Mouse (Mus musculus) cortical plate, adult 2 months (tissue): Measurements from ENCODE around the gene Klk1b4. TPM values are rescaled to one million over a fixed set of nuclear protein-coding genes. Genes with fewer than 3 reads are reported as not detected.

Source experiments
- H3K27ac ChIP-seq: fragments of 200-500 bp; 2 replicates; pipeline ENCODE4 v1.5.1; 2012; ENCODE audit warnings: low read length, control low read depth, inconsistent platforms; ENCODE audit not compliant: insufficient read depth
- H3K4me1 ChIP-seq: fragments of 200-500 bp; 2 replicates; pipeline ENCODE4 v1.6.1; 2011; ENCODE audit warnings: low read length; ENCODE audit not compliant: control insufficient read depth, insufficient read depth
- H3K4me3 ChIP-seq: fragments of 200-500 bp; 2 replicates; pipeline ENCODE4 v1.5.1; 2011; ENCODE audit warnings: mild to moderate bottlenecking, low read length, control low read depth; ENCODE audit not compliant: insufficient read depth
- CTCF ChIP-seq: fragments of 200-500 bp; IDR thresholded peaks from 2 replicates; pipeline ENCODE4 v1.5.1; 2011; ENCODE audit warnings: mild to moderate bottlenecking, control low read depth, low read length; ENCODE audit not compliant: insufficient read depth; ENCODE audit errors: extremely low read depth
- POLR2A ChIP-seq: fragments of 200-500 bp; IDR thresholded peaks from 2 replicates; pipeline ENCODE4 v1.6.1; 2011; ENCODE audit warnings: mild to moderate bottlenecking, low read length, control low read depth; ENCODE audit not compliant: insufficient read depth; ENCODE audit errors: extremely low read depth
- polyA plus RNA-seq: library from polyadenylated mRNA; depleted of rRNA; stranded (reverse); fragments of >200 nt; gene quantifications from 2 replicates; pipeline ENCODE4 v1.2.3, GENCODE M21; 2012; rRNA removed

The Klk1b4 gene
- polyA plus RNA-seq, 1 experiment: not detected

GRCm38 (mm10) chr7:44253023-44253616 is 45.9 kb downstream of the Klk1b4 start:
- H3K27ac ChIP-seq: no peak overlapping the region
- no peak overlapping the region for H3K4me3 ChIP-seq
- no peaks in the 10 kb centered on the region for H3K4me1 ChIP-seq
- TF ChIP-seq POLR2A (no peak), CTCF (no peak)

GRCm38 (mm10) chr7:44254930-44255329 is 47.7 kb downstream of the Klk1b4 start:
- no peak overlapping the region for H3K27ac ChIP-seq
- no peak overlapping the region for H3K4me3 ChIP-seq
- TF ChIP-seq POLR2A (no peak), CTCF (no peak)
- H3K4me1 ChIP-seq: no peaks in the 10 kb centered on the region

GRCm38 (mm10) chr7:44257278-44257677 is 50.0 kb downstream of the Klk1b4 start, which contains the start of gene Acp4:
TSS of gene Acp4 (minus strand) at chr7:44257378.
- Histone ChIP-seq H3K4me1 (no peaks in the 10 kb centered on the region), H3K4me3 (no peak within 1 kb of the TSS)
- no peak for TF ChIP-seq POLR2A
- TF ChIP-seq CTCF: no peak

GRCm38 (mm10) chr7:44260410-44260809 is 53.2 kb downstream of the Klk1b4 start:
- TF ChIP-seq POLR2A (no peak), CTCF (no peak)
- no peak overlapping the region for H3K27ac ChIP-seq
- no peak overlapping the region for H3K4me3 ChIP-seq
- H3K4me1 ChIP-seq: no peaks in the 10 kb centered on the region

More at GRCm38 (mm10) chr7:44257278-44257677, 50.0 kb downstream of the Klk1b4 start, which contains the start of gene Acp4:
- no peak within 1 kb of the TSS for H3K27ac ChIP-seq

- no peak within 1 kb of the TSS for H3K27ac ChIP-seq
- H3K4me3 ChIP-seq: no peak within 1 kb of the TSS
- no peak for TF ChIP-seq CTCF
- no peak for TF ChIP-seq POLR2A
- no peaks in the 10 kb centered on the region for H3K4me1 ChIP-seq
Measured at GRCm38 (mm10) chr7:44261147-44261546, 53.9 kb downstream of the Klk1b4 start, which contains the start of gene Gm15517. TSS of gene Gm15517 (plus strand) at chr7:44261447.

Other genes with a start within 250 kb of the Klk1b4 start
- not detected in 2 replicates for gene Klk1b1, start 240.7 kb upstream of the Klk1b4 start, polyA plus RNA-seq
- gene Klk1b9, start 231.4 kb upstream of the Klk1b4 start, polyA plus RNA-seq: not detected in 2 replicates
- not detected in 2 replicates for gene Klk1b11, start 211.6 kb upstream of the Klk1b4 start, polyA plus RNA-seq
- not detected in 2 replicates for gene Klk1b26, start 195.3 kb upstream of the Klk1b4 start, polyA plus RNA-seq
- gene Klk1b27, start 155.1 kb upstream of the Klk1b4 start, polyA plus RNA-seq: not detected in 2 replicates
- gene Klk1b21, start 105.1 kb upstream of the Klk1b4 start, polyA plus RNA-seq: not detected in 2 replicates
- not detected in 2 replicates for gene Klk1b22, start 94.8 kb upstream of the Klk1b4 start, polyA plus RNA-seq
- gene Klk1b16, start 70.7 kb upstream of the Klk1b4 start, polyA plus RNA-seq: not detected in 2 replicates
- not detected in 2 replicates for gene Klk1b24, start 19.2 kb upstream of the Klk1b4 start, polyA plus RNA-seq
- 0.13 and 0.15 TPM in 2 replicates for gene Klk1b3, start 9.2 kb upstream of the Klk1b4 start, polyA plus RNA-seq
- not detected in 2 replicates for gene Klk1b5, start 8.5 kb downstream of the Klk1b4 start, polyA plus RNA-seq
- not detected in 2 replicates for gene Klk1, start 17.9 kb downstream of the Klk1b4 start, polyA plus RNA-seq
- not detected in 2 replicates for gene Gm36864, start 28.7 kb downstream of the Klk1b4 start, polyA plus RNA-seq
- gene 1700028J19Rik, start 39.3 kb downstream of the Klk1b4 start, polyA plus RNA-seq: 2.3 and 2.9 TPM in 2 replicates
- 105 TPM in 2 replicates for gene 2410002F23Rik, start 39.3 kb downstream of the Klk1b4 start, polyA plus RNA-seq
- gene Acp4, start 49.9 kb downstream of the Klk1b4 start, polyA plus RNA-seq: not detected in 2 replicates
- not detected in 2 replicates for gene Gm15517, start 54.0 kb downstream of the Klk1b4 start, polyA plus RNA-seq
- 5.4 and 5.6 TPM in 2 replicates for gene Clec11a, start 99.5 kb downstream of the Klk1b4 start, polyA plus RNA-seq
- gene Shank1, start 102.8 kb downstream of the Klk1b4 start, polyA plus RNA-seq: 106 and 113 TPM in 2 replicates
- gene Syt3, start 176.7 kb downstream of the Klk1b4 start, polyA plus RNA-seq: 70.2 and 74.0 TPM in 2 replicates
- 3.7 and 4.3 TPM in 2 replicates for gene 1700008O03Rik, start 178.4 kb downstream of the Klk1b4 start, polyA plus RNA-seq
- gene Lrrc4b, start 221.6 kb downstream of the Klk1b4 start, polyA plus RNA-seq: 190 and 192 TPM in 2 replicates